Mouse (Mus musculus): ENCODE data around the gene Slc16a11. TPM values are rescaled to one million over a fixed set of nuclear protein-coding genes. Genes with fewer than 3 reads are reported as not detected.
"Not testable (repeated sequence)": the region's sequence is repeated elsewhere in the genome, so short reads cannot be mapped to it uniquely, and the experiment has no call there.

The Slc16a11 gene
- polyA plus RNA-seq (2015; fragmentation: Nextera tagmentation; extraction: Ambion mirVana) = 3.6 and 4.5 TPM in 2 replicates

DNA sequence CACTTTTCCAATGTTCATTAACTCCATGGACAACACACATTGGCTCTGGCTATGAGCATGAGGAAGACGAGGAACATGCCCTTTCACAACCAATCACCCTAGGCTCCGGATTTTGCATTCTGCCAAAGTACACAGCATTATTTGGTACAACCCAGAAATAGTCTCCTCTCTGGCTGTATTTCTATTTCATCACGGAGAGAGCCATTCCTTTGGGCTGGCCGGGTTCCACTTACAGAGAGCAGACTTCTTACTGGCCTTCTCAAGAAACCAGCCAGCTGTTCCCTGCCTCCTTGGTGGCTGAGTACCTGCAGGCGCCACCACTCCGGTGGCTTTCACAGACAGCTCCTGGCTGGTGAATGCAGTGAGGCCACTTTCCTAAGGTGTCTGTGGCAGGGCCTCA, at the start of gene Slc16a11:
Slc16a11 (plus strand) TSS at position 330 of the 400 bp plus-strand sequence.
- H3K4me3 ChIP-seq (ENCODE audit: low read depth, low read length) = peak within 1 kb of the TSS; percentile 32; the same call in 1 of the 2 replicates
- H3K27ac ChIP-seq (ENCODE audit: low read depth, low read length) = 0 out of 2 replicates have a peak within 1 kb of the TSS, but pooled peaks have one; percentile 16
- H3K9me3 ChIP-seq (ENCODE audit: control insufficient read depth) = no peaks in the 10 kb centered on the region
- peak within 1 kb of the TSS; percentile 73 for H3K4me2 ChIP-seq (replicated peaks; ENCODE audit: low read depth)
- H3K4me1 ChIP-seq (replicated peaks; ENCODE audit: control insufficient read depth, insufficient read depth, low read length) = 0 out of 2 replicates have a peak, but pooled peaks cover 7% of the 10 kb centered on the region
- no peak for ATAC-seq
- TF ChIP-seq CTCF (IDR thresholded peaks at IDR 0.05; ENCODE audit: low read depth) = no peak
- 60% methylated on average over 6 of the region's 6 CpGs for WGBS
- peaks cover 15% of the 10 kb centered on the region for H3K27me3 ChIP-seq (replicated peaks; ENCODE audit: control insufficient read depth, insufficient read depth, low read length)
- H3K36me3 ChIP-seq (ENCODE audit: control insufficient read depth, insufficient read depth) = peaks cover 4% of the 10 kb centered on the region; the same call in 1 of the 2 replicates
- H3K9ac ChIP-seq (ENCODE audit: low read depth, low read length) = no peak within 1 kb of the TSS

GRCm38 (mm10) chr11:70165972-70166921, 46.3 kb upstream of the Slc16a11 start:
- no peaks in the 10 kb centered on the region for H3K9me3 ChIP-seq (ENCODE audit: control insufficient read depth)
- no peak for TF ChIP-seq CTCF (IDR thresholded peaks at IDR 0.05; ENCODE audit: low read depth)
- H3K4me3 ChIP-seq (ENCODE audit: low read depth, low read length) = no peak overlapping the region
- no peak for ATAC-seq
- WGBS = 72% methylated on average over 16 of the region's 16 CpGs
- H3K4me2 ChIP-seq (replicated peaks; ENCODE audit: low read depth) = no peak overlapping the region
- no peaks in the 10 kb centered on the region for H3K27me3 ChIP-seq (replicated peaks; ENCODE audit: control insufficient read depth, insufficient read depth, low read length)
- no peaks in the 10 kb centered on the region for H3K4me1 ChIP-seq (replicated peaks; ENCODE audit: control insufficient read depth, insufficient read depth, low read length)
- H3K9ac ChIP-seq (ENCODE audit: low read depth, low read length) = no peak overlapping the region
- H3K27ac ChIP-seq (ENCODE audit: low read depth, low read length) = no peak overlapping the region
- no peaks in the 10 kb centered on the region for H3K36me3 ChIP-seq (ENCODE audit: control insufficient read depth, insufficient read depth)

DNA sequence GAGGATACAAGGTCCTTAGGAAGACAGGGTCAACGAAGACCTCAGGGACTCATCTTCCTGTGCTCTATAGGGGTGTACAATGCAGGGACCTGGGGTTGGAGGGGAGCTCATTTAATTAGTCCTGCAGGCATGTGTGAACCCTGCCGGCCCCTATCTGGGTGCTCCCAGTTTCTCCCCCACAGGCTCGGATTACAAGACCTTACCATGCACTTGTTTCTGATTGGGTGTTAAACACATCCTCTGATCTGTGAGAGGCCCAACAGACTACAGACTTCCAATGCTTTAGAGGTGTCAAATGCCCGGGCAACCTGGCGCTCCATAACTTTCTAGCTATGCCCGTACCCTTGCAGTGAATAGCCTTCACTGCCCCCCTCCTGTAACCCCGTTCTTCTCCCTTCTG, 44.4 kb upstream of the Slc16a11 start:
- H3K9me3 ChIP-seq (ENCODE audit: control insufficient read depth) = no peaks in the 10 kb centered on the region
- ATAC-seq = no peak
- H3K27me3 ChIP-seq (replicated peaks; ENCODE audit: control insufficient read depth, insufficient read depth, low read length) = no peaks in the 10 kb centered on the region
- TF ChIP-seq CTCF (IDR thresholded peaks at IDR 0.05; ENCODE audit: low read depth) = no peak
- WGBS = 59% methylated on average over 7 of the region's 7 CpGs
- H3K4me2 ChIP-seq (replicated peaks; ENCODE audit: low read depth) = no peak overlapping the region
- H3K4me1 ChIP-seq (replicated peaks; ENCODE audit: control insufficient read depth, insufficient read depth, low read length) = no peaks in the 10 kb centered on the region
- H3K9ac ChIP-seq (ENCODE audit: low read depth, low read length) = no peak overlapping the region
- H3K27ac ChIP-seq (ENCODE audit: low read depth, low read length) = no peak overlapping the region
- H3K4me3 ChIP-seq (ENCODE audit: low read depth, low read length) = no peak overlapping the region
- H3K36me3 ChIP-seq (ENCODE audit: control insufficient read depth, insufficient read depth) = no peaks in the 10 kb centered on the region

- not testable (repeated sequence) for H3K27ac ChIP-seq (ENCODE audit: low read depth, low read length); H3K9me3 ChIP-seq (ENCODE audit: control insufficient read depth); H3K4me1 ChIP-seq (replicated peaks; ENCODE audit: control insufficient read depth, insufficient read depth, low read length); H3K4me2 ChIP-seq (replicated peaks; ENCODE audit: low read depth); H3K27me3 ChIP-seq (replicated peaks; ENCODE audit: control insufficient read depth, insufficient read depth, low read length); H3K9ac ChIP-seq (ENCODE audit: low read depth, low read length); ATAC-seq; H3K4me3 ChIP-seq (ENCODE audit: low read depth, low read length); H3K36me3 ChIP-seq (ENCODE audit: control insufficient read depth, insufficient read depth)
- WGBS = 88% methylated on average over 7 of the region's 7 CpGs
These were observed 43.1 kb upstream of the Slc16a11 start for GRCm38 (mm10) chr11:70169471-70169870.

- H3K27me3 ChIP-seq (replicated peaks; ENCODE audit: control insufficient read depth, insufficient read depth, low read length) = no peaks in the 10 kb centered on the region
These were observed 42.3 kb upstream of the Slc16a11 start for GRCm38 (mm10) chr11:70170291-70170690.

GRCm38 (mm10) chr11:70171181-70171580, 41.4 kb upstream of the Slc16a11 start:
- Histone ChIP-seq H3K36me3 (ENCODE audit: control insufficient read depth, insufficient read depth) (no peaks in the 10 kb centered on the region), H3K27me3 (replicated peaks; ENCODE audit: control insufficient read depth, insufficient read depth, low read length) (no peaks in the 10 kb centered on the region), H3K9ac (ENCODE audit: low read depth, low read length) (no peak overlapping the region), H3K27ac (ENCODE audit: low read depth, low read length) (no peak overlapping the region), H3K4me3 (ENCODE audit: low read depth, low read length) (no peak overlapping the region), H3K9me3 (ENCODE audit: control insufficient read depth) (no peaks in the 10 kb centered on the region), H3K4me2 (replicated peaks; ENCODE audit: low read depth) (no peak overlapping the region), H3K4me1 (replicated peaks; ENCODE audit: control insufficient read depth, insufficient read depth, low read length) (no peaks in the 10 kb centered on the region)
- no peak for ATAC-seq
- TF ChIP-seq CTCF (IDR thresholded peaks at IDR 0.05; ENCODE audit: low read depth) = no peak
- 71% methylated on average over 7 of the region's 7 CpGs for WGBS

More at GRCm38 (mm10) chr11:70170291-70170690, 42.3 kb upstream of the Slc16a11 start:
- Histone ChIP-seq H3K27ac (ENCODE audit: low read depth, low read length) (no peak overlapping the region), H3K4me3 (ENCODE audit: low read depth, low read length) (no peak overlapping the region), H3K4me1 (replicated peaks; ENCODE audit: control insufficient read depth, insufficient read depth, low read length) (no peaks in the 10 kb centered on the region), H3K9me3 (ENCODE audit: control insufficient read depth) (no peaks in the 10 kb centered on the region), H3K4me2 (replicated peaks; ENCODE audit: low read depth) (no peak overlapping the region), H3K9ac (ENCODE audit: low read depth, low read length) (no peak overlapping the region), H3K36me3 (ENCODE audit: control insufficient read depth, insufficient read depth) (no peaks in the 10 kb centered on the region)
- 80% methylated on average over 7 of the region's 7 CpGs for WGBS
- no peak for ATAC-seq
- no peak for TF ChIP-seq CTCF (IDR thresholded peaks at IDR 0.05; ENCODE audit: low read depth)
